Mouse (Mus musculus): Measurements from ENCODE around the gene Srprb.

The Srprb gene

DNA sequence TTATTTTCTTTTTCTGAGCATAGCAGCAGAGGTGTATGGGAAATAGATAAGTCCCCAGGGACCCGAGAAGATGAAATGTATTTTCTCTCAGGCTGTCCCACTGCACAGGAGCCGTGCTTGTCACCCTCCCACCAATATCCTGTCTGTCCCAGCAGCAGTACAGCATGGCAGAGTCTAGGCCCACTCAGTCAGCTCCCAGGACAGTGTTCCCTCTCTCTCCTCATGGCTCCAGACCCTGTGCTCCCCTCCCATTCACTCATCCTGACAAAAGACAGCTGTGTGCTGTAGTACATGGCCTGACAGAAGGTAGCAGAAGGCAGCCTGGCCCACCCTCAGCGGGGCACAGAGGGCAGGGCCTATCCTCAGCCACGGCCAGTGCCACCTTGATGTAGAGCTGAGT is 58.1 kb downstream of the Srprb start:
- no peak for DNase-seq

DNA sequence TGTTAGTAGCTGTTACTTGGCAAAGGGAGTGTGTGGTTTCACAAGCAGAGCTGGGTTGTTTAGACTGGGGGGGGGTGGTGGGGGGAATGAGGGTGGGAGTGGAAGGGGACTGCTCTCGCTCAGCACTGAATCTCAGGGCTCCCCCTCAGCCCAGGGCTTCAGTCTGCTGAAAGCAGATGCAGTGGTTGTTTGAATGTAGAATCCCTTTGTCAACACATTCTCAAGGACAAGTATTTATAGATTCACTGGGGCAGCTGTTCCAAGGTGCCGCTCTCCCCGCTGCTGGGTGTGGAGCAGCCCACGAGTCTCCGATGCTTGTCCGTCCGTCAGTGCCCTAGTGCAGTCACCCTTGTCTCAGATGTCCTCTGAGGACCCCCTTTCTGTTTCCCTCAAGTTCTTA is 60.7 kb downstream of the Srprb start:
- no peak for DNase-seq

DNA sequence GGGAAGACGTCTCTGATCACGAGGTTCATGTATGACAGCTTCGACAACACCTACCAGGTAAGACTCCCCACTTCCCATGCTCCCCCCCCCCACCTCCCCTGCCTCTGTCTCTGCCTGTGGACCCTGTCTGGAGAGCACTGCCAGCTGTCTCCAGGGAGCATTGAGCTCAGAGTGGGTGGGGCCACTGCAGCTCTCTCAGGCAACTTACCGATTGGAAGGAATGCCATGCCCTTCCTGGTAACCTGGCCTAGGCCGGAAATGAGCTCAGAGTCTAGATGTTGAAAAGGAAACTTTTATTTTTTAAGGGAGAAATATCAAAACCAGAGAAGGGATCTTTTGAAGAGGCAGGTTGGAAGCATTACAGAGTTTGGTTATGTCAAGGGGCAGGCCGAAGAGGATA is 61.6 kb downstream of the Srprb start:
- DNase-seq: no peak

DNA sequence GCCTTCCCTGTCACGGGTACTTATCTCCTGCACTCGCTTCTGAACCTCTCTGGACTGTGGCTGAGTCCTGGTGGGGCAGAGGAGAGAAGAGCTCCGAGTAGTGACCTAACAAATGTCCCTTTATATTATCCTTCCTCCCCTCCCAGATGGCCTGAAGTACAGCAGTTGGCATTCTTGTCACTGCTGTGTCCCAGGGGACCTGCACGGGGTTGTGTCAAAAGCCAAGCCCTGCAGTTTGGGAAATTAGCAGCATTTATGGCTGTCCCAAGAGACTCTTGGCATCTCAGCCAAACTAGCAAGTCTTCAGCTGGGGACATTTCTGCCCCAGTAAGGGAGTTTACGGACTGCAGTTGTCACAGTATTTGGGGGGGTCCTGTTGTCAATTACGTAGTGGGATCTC is 62.5 kb downstream of the Srprb start:
- no peak for DNase-seq

Measured in right cerebral cortex, postnatal 25 days (tissue).